Mouse (Mus musculus) adrenal gland, postnatal 36 days (tissue): ENCODE results near the gene Susd2. TPM values are rescaled to one million over a fixed set of nuclear protein-coding genes. Genes with fewer than 3 reads are reported as not detected.

Experiments used
- DNase-seq, 2 experiments: peaks; one replicate each; pipeline ENCODE4 v3.0.0; 2021; ENCODE audit warnings: mixed read lengths in 1 of 2
- total RNA-seq, 2 experiments: library from RNA; stranded (reverse); gene quantifications; 2 replicates each; pipeline ENCODE4 v1.2.3; 2021

Susd2 gene
- total RNA-seq, 2 experiments from 2014 or later = 9.7 to 11.0 TPM

- no peak for DNase-seq
Measured at GRCm38 (mm10) chr10:75625920-75626319, 17.9 kb downstream of the Susd2 start.

- no peak for DNase-seq
Measured at GRCm38 (mm10) chr10:75620818-75621217, 23.0 kb downstream of the Susd2 start.

GRCm38 (mm10) chr10:75616044-75616443 lies 27.8 kb downstream of the Susd2 start:
- no peak for DNase-seq

- DNase-seq = no peak
Measured at GRCm38 (mm10) chr10:75610486-75610885, 33.3 kb downstream of the Susd2 start.

GRCm38 (mm10) chr10:75608975-75609374 lies 34.8 kb downstream of the Susd2 start:
- DNase-seq = peak in 1 of 2 experiments; percentile 37

- DNase-seq = no peak
Measured at GRCm38 (mm10) chr10:75607253-75607652, 36.6 kb downstream of the Susd2 start.

GRCm38 (mm10) chr10:75605162-75605846 lies 38.5 kb downstream of the Susd2 start:
- DNase-seq = no peak

GRCm38 (mm10) chr10:75600189-75600730 lies 43.5 kb downstream of the Susd2 start:
- no peak for DNase-seq

- DNase-seq = peak; percentile 76 to 84
Measured at GRCm38 (mm10) chr10:75595981-75596380, 47.8 kb downstream of the Susd2 start.

GRCm38 (mm10) chr10:75592585-75592984 lies 51.2 kb downstream of the Susd2 start:
- no peak for DNase-seq

- DNase-seq = no peak
Measured at GRCm38 (mm10) chr10:75591211-75591894, 52.5 kb downstream of the Susd2 start.

- peak; percentile 22 to 38 for DNase-seq
Measured at GRCm38 (mm10) chr10:75589651-75590050, 54.2 kb downstream of the Susd2 start.

- DNase-seq = peak; percentile 36 to 60
Measured at GRCm38 (mm10) chr10:75589129-75589528, 54.7 kb downstream of the Susd2 start, which contains the start of gene Ggt5. Gene Ggt5 (plus strand): TSS chr10:75589340.

GRCm38 (mm10) chr10:75588336-75588735 lies 55.5 kb downstream of the Susd2 start:
- DNase-seq = no peak

GRCm38 (mm10) chr10:75587781-75588180 lies 56.0 kb downstream of the Susd2 start:
- DNase-seq = no peak

Other genes with a start within 250 kb of the Susd2 start
- gene Upb1, start 242.9 kb downstream of the Susd2 start, total RNA-seq = under 1 TPM; 0.40 to 0.76 TPM
- gene Snrpd3, start 126.5 kb downstream of the Susd2 start, total RNA-seq = 10 to 100 TPM; 81.9 to 98.1 TPM
- gene Gucd1, start 126.0 kb downstream of the Susd2 start, total RNA-seq = 10 to 100 TPM; 29.7 to 42.1 TPM
- gene Lrrc75b, start 83.7 kb downstream of the Susd2 start, total RNA-seq = under 1 TPM; 0.17 to 0.36 TPM
- not detected for gene Ggt1, start 82.4 kb downstream of the Susd2 start, total RNA-seq
- gene Ggt5, start 54.7 kb downstream of the Susd2 start, total RNA-seq = 1 to 10 TPM; 6.5 to 6.6 TPM
- 10 to 100 TPM; 32.9 to 35.1 TPM for gene Cabin1, start 120.3 kb upstream of the Susd2 start, total RNA-seq
- gene Ddt, start 129.4 kb upstream of the Susd2 start, total RNA-seq = 100 to 1,000 TPM; 107 to 161 TPM
- under 1 TPM in 1 of 2 experiments, not detected in 1; 0.53 TPM for gene Gm20441, start 136.9 kb upstream of the Susd2 start, total RNA-seq
- gene Gstt3, start 137.4 kb upstream of the Susd2 start, total RNA-seq = 10 to 100 TPM; 14.9 to 28.7 TPM
- 10 to 100 TPM; 37.6 to 47.8 TPM for gene Gstt1, start 154.6 kb upstream of the Susd2 start, total RNA-seq
- not detected for gene Gstt4, start 178.5 kb upstream of the Susd2 start, total RNA-seq
- 10 to 100 TPM; 30.0 to 32.0 TPM for gene Gstt2, start 193.4 kb upstream of the Susd2 start, total RNA-seq
- gene Mif, start 216.2 kb upstream of the Susd2 start, total RNA-seq = 100 to 1,000 TPM; 313 to 319 TPM
- 1 to 10 TPM in 1 of 2 experiments, under 1 TPM in 1; 0.93 to 2.8 TPM for gene Derl3, start 249.4 kb upstream of the Susd2 start, total RNA-seq